Mouse (Mus musculus) limb, embryonic 13.5 days (tissue): ENCODE measurements around the gene Phldb3. TPM values are rescaled to one million over a fixed set of nuclear protein-coding genes. Genes with fewer than 3 reads are reported as not detected.

ENCODE experiments used
- ATAC-seq: fragments of 200-750 bp; cut with Nextera tagmentation; 2 replicates; pipeline ENCODE4 v1.8.0; 2017; ENCODE audit warnings: low read depth, moderate number of reproducible peaks, moderate TSS enrichment; ENCODE audit not compliant: low FRiP score
- H3K27ac ChIP-seq: fragments of 300-500 bp; sonication (generic); 2 replicates; pipeline ENCODE4 v1.5.1; 2015; ENCODE audit warnings: inconsistent platforms, mild to moderate bottlenecking, moderate library complexity
- H3K27me3 ChIP-seq: fragments of 300-500 bp; sonication (generic); 2 replicates; pipeline ENCODE4 v1.6.1; 2015; ENCODE audit warnings: mild to moderate bottlenecking, inconsistent platforms
- H3K36me3 ChIP-seq: fragments of 300-500 bp; sonication (generic); 2 replicates; pipeline ENCODE4 v1.6.1; 2015; ENCODE audit warnings: inconsistent platforms, mild to moderate bottlenecking, moderate library complexity
- H3K4me1 ChIP-seq: fragments of 300-500 bp; sonication (generic); 2 replicates; pipeline ENCODE4 v1.6.1; 2015; ENCODE audit warnings: inconsistent platforms
- H3K4me2 ChIP-seq: fragments of 300-500 bp; sonication (generic); replicated peaks from 2 replicates; pipeline ENCODE4 v1.6.1; 2015; ENCODE audit warnings: inconsistent platforms, mild to moderate bottlenecking, moderate library complexity
- H3K4me3 ChIP-seq: fragments of 300-500 bp; sonication (generic); 2 replicates; pipeline ENCODE4 v1.5.1; 2015; ENCODE audit warnings: moderate library complexity, mild to moderate bottlenecking, inconsistent platforms
- H3K9ac ChIP-seq: fragments of 300-500 bp; sonication (generic); 2 replicates; pipeline ENCODE4 v1.6.1; 2015; ENCODE audit warnings: mild to moderate bottlenecking, inconsistent platforms
- H3K9me3 ChIP-seq: fragments of 300-500 bp; sonication (generic); 2 replicates; pipeline ENCODE4 v1.6.1; 2016; ENCODE audit warnings: inconsistent platforms
- WGBS: fragments of 180-500 bp; shearing (Covaris S2); methylation state at CpG from one replicate; pipeline ENCODE4 v1.1.7; 2015; 5-methylcytosine and 5-hydroxymethylcytosine counted together
- polyA plus RNA-seq: library from polyadenylated mRNA; unstranded; fragments of >200 nt; fragmentation: Nextera tagmentation; extraction: Ambion mirVana; gene quantifications from 2 replicates; pipeline ENCODE4 v1.2.1, GENCODE M21; 2015

The Phldb3 gene
- polyA plus RNA-seq, 1 experiment from 2014 or later = 0.24 TPM

GRCm38 (mm10) chr7:24599211-24600067 lies 11.1 kb upstream of the Phldb3 start:
- ATAC-seq = no peak
- no peak overlapping the region for H3K4me3 ChIP-seq
- peaks cover 4% of the 10 kb centered on the region; the same call in 1 of the 2 replicates for H3K27me3 ChIP-seq
- H3K4me1 ChIP-seq = peaks cover 7% of the 10 kb centered on the region
- no peak overlapping the region for H3K9ac ChIP-seq
- H3K36me3 ChIP-seq = 0 out of 2 replicates have a peak, but pooled peaks cover 4% of the 10 kb centered on the region
- H3K9me3 ChIP-seq = no peaks in the 10 kb centered on the region
- WGBS = 74% methylated on average over 15 of the region's 15 CpGs
- no peak overlapping the region for H3K27ac ChIP-seq
- H3K4me2 ChIP-seq = no peak overlapping the region

DNA sequence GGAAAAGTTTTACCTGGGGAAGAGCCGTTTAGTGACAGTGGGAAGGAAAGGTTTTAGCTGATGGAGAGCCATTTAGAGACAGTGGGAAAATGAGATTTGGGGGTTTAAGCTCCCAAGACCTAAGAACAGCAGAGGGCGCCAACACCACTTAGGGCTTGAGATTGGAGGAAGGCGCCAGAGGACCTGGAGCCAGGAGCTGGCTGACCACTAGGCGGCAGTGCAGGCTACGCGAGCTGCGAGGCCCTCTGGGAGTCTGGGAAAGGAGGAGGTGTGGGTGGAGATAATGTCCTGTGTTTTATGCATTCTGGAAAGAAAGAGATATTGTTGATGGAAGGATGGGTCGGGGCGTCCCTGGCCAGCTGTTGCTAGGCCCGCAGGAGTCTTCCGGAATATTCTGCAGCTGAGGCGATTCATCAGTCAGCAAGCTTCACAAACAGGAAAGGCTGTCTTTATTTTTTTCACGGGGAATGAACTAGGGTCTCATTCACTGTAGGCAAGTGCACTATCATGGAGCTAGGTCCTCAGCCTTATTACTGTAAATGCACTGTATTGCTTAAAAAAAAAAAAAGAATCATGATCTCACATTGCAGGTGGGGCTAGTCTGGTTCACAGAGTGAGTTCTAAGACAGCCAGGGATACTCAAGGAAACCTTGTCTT lies 9.5 kb upstream of the Phldb3 start:
- Histone ChIP-seq H3K9me3 (no peaks in the 10 kb centered on the region), H3K4me3 (peak overlapping the region; percentile 7; the same call in 1 of the 2 replicates), H3K4me1 (no peaks in the 10 kb centered on the region), H3K9ac (no peak overlapping the region), H3K4me2 (peak overlapping the region; percentile 47), H3K27ac (no peak overlapping the region), H3K36me3 (0 out of 2 replicates have a peak, but pooled peaks cover 4% of the 10 kb centered on the region), H3K27me3 (no peaks in the 10 kb centered on the region)
- peak; percentile 87 for ATAC-seq
- 8% methylated on average over 13 of the region's 13 CpGs for WGBS

DNA sequence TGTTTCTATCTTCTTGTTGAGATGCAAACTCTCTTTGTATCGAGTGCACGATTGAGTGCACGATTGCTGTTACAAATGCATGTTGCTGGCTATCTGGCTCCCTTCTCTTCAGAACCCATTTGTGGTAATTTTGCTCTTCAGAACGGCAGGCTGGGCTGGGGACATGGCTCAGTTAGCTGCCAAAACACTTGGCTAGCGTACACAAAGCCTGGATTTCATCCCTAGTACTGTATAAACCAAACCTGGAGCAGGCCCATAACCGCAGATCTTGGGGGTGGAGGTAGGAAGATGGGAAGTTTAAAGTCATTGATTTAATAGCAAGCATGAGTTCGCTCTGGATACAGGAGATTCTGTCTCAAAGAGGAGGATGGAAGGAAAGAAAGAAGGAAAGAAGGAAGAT lies 5.0 kb upstream of the Phldb3 start:
- H3K27me3 ChIP-seq = peaks cover 24% of the 10 kb centered on the region
- H3K4me3 ChIP-seq = no peak overlapping the region
- no peak for ATAC-seq
- no peaks in the 10 kb centered on the region for H3K9me3 ChIP-seq
- no peak overlapping the region for H3K9ac ChIP-seq
- peaks cover 17% of the 10 kb centered on the region; the same call in 1 of the 2 replicates for H3K36me3 ChIP-seq
- no peak overlapping the region for H3K27ac ChIP-seq
- peaks cover 5% of the 10 kb centered on the region for H3K4me1 ChIP-seq
- H3K4me2 ChIP-seq = no peak overlapping the region
- 85% methylated on average over 7 of the region's 7 CpGs for WGBS

DNA sequence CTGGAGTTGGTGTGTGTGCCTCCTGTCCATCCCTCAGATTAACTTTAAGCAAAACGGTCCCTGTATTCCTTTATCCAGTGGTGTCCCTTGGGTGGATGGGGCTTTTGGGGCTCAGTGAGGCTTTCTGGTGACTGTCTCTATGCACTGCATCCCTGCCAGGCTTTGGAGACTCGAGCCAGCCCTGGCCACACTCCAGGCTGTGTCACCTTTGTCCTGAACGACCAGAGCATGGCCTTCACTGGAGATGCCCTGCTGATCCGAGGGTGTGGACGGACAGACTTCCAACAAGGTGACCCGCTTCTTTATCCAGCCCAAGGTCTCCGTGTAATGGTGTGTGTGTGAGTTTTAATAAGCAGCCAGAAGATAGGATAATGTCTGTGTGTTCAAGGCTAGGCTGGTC lies 4.5 kb upstream of the Phldb3 start:
- WGBS = 83% methylated on average over 7 of the region's 7 CpGs
- Histone ChIP-seq H3K27ac (no peak overlapping the region), H3K4me3 (no peak overlapping the region), H3K4me2 (no peak overlapping the region), H3K4me1 (peaks cover 10% of the 10 kb centered on the region), H3K9ac (no peak overlapping the region), H3K36me3 (peaks cover 17% of the 10 kb centered on the region; the same call in 1 of the 2 replicates), H3K9me3 (no peaks in the 10 kb centered on the region), H3K27me3 (peaks cover 29% of the 10 kb centered on the region)
- no peak for ATAC-seq

GRCm38 (mm10) chr7:24608017-24608416 lies 2.5 kb upstream of the Phldb3 start:
- H3K4me2 ChIP-seq = no peak overlapping the region
- ATAC-seq = peak; percentile 62; the same call in 1 of the 2 replicates
- 50% methylated on average over 6 of the region's 6 CpGs for WGBS
- peaks cover 17% of the 10 kb centered on the region; the same call in 1 of the 2 replicates for H3K36me3 ChIP-seq
- no peak overlapping the region for H3K4me3 ChIP-seq
- peaks cover 49% of the 10 kb centered on the region for H3K27me3 ChIP-seq
- H3K4me1 ChIP-seq = peaks cover 23% of the 10 kb centered on the region
- no peaks in the 10 kb centered on the region for H3K9me3 ChIP-seq
- H3K9ac ChIP-seq = no peak overlapping the region
- no peak overlapping the region for H3K27ac ChIP-seq

DNA sequence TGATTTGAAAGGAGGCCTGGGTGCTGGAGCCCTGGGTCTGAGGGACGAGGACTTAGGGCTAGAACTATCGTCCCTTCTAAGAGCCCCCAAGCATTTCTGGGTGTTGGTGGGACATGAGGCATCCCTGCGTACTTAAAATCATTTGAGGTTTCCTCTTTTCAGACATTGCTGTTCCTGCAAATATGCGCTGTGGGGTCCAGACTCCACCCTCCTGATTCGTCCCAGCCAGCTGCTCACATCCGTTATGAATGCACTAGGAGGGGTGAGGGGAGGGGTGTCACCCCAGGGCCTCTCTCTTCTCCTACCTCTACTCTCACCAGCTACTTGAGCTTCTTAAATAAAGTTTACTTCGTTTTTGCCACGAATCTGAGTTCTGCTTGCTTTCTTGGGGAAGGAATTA lies 2.0 kb upstream of the Phldb3 start:
- H3K9ac ChIP-seq = no peak overlapping the region
- no peak overlapping the region for H3K27ac ChIP-seq
- no peak overlapping the region for H3K4me3 ChIP-seq
- peaks cover 54% of the 10 kb centered on the region for H3K27me3 ChIP-seq
- no peak for ATAC-seq
- H3K36me3 ChIP-seq = peaks cover 17% of the 10 kb centered on the region; the same call in 1 of the 2 replicates
- WGBS = 71% methylated on average over 8 of the region's 8 CpGs
- H3K9me3 ChIP-seq = no peaks in the 10 kb centered on the region
- H3K4me1 ChIP-seq = peaks cover 23% of the 10 kb centered on the region
- H3K4me2 ChIP-seq = no peak overlapping the region

DNA sequence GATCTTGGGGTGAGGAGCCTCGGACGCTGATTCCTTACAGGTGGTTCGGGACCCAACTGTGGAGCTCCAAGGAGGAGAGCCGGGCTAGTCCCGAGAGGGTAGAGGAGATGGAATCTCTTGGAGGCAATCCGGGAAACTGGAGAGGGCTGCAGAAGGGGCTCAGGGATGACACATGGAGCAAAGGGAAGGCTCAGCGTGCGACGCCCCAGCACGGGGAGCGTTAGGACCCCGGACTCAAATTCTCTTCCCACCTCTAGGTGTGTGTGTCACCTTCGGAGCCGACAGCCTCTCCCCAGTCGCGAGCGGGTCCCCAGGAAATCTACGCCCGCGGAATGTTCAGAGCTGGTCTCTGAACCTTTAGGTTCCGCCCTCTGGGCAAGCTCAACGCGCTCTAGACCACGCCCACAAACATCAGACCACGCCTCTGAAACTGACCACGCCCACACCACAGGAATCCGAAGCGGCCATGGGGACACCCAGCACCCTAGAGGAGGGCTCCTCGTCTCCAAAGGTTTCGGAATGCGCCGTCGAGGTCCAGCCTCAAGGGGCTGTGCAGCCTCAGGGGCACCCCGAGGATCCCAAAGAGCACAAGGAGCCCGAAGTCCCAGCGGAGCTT lies 424 bp downstream of the Phldb3 start:
- peak overlapping the region; percentile 42 for H3K4me3 ChIP-seq
- H3K9ac ChIP-seq = peak overlapping the region; percentile 48
- peaks cover 68% of the 10 kb centered on the region for H3K27me3 ChIP-seq
- peaks cover 23% of the 10 kb centered on the region for H3K4me1 ChIP-seq
- peaks cover 13% of the 10 kb centered on the region; the same call in 1 of the 2 replicates for H3K36me3 ChIP-seq
- no peak overlapping the region for H3K27ac ChIP-seq
- H3K9me3 ChIP-seq = no peaks in the 10 kb centered on the region
- 0 out of 2 replicates have a peak, but pooled peaks have one; percentile 42 for ATAC-seq
- H3K4me2 ChIP-seq = peak overlapping the region; percentile 63
- WGBS = under 1% methylated on average over 36 of the region's 36 CpGs

DNA sequence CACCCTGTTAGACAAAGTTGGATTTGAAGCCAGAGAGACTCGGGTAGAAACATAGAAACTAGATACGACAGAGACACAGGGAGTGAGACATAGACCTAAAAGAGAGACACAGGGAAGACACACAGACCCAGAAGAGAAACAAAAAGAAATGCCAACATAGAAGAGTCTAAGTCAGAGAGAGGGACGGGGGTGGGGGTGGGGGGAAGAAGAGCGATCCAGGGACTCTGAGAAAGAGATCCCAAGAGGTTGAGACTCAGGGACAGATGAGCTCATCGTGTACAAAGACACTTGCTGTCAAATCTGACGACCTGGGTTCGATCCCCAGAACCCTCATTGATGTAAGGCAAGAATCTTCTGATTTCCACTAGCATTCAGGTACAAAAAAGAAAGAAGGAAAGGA lies 1.1 kb downstream of the Phldb3 start:
- Histone ChIP-seq H3K4me3 (peak overlapping the region; percentile 42), H3K4me1 (peaks cover 23% of the 10 kb centered on the region), H3K9ac (no peak overlapping the region), H3K36me3 (peaks cover 13% of the 10 kb centered on the region; the same call in 1 of the 2 replicates), H3K4me2 (peak overlapping the region; percentile 63), H3K9me3 (no peaks in the 10 kb centered on the region), H3K27ac (no peak overlapping the region), H3K27me3 (peaks cover 68% of the 10 kb centered on the region)
- no peak for ATAC-seq
- 15% methylated on average over 7 of the region's 7 CpGs for WGBS

DNA sequence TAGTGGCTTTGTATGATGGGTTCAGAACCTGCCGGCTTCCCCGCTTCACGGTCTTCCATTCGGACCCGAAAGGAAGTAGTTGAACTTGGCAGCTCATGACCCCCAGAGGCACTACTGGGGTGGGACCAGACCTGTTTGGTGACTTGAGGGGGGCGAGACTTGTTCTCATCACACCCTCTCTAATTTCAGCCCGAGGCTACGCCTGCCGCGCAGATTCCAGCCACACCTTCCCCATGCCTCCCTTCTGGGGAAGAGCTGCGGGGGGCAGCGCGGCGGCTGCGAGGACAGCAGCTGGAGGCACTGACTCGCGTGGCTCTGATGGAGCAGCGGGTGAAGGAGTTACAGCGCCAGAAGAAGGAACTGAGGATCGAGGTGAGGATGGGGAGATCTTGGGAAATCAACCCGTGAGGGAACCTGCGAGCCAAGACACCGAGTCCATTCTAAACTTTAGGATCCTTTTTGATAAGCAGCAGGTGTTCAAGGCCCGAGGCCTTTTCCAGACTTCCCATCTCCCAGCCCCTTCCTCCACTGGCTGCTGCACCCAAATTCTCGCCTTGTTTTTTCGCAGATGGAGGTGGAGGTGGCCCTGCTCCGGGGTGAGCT lies 1.8 kb downstream of the Phldb3 start:
- Histone ChIP-seq H3K27me3 (peaks cover 68% of the 10 kb centered on the region), H3K4me3 (peak overlapping the region; percentile 25), H3K27ac (no peak overlapping the region), H3K4me1 (peaks cover 23% of the 10 kb centered on the region), H3K4me2 (peak overlapping the region; percentile 52), H3K9me3 (no peaks in the 10 kb centered on the region), H3K9ac (no peak overlapping the region), H3K36me3 (peaks cover 9% of the 10 kb centered on the region; the same call in 1 of the 2 replicates)
- WGBS = 3% methylated on average over 27 of the region's 27 CpGs
- no peak for ATAC-seq

DNA sequence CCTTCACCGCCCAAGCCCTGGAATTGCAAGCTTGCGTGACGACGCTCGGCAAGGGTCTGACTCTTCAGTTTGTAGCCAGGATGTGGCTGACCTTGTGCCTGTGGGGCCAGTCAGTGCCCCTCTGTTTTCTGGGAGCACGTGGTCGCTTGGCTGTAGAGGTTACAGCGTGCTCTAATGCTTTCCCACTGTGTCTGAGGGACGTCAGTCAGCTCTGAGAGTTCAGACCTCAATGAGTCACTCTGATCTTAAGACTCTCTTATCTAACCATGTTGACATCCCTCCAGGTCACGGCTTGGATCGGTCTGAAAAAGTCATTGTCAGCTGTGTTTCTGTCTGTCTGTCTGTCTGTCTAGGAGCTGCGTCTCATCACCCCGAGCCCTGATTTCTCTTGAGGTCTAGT lies 4.3 kb downstream of the Phldb3 start:
- WGBS = 79% methylated on average over 13 of the region's 13 CpGs
- Histone ChIP-seq H3K9me3 (no peaks in the 10 kb centered on the region), H3K4me3 (no peak overlapping the region), H3K27ac (no peak overlapping the region), H3K27me3 (peaks cover 51% of the 10 kb centered on the region), H3K9ac (no peak overlapping the region), H3K4me2 (no peak overlapping the region), H3K4me1 (peaks cover 23% of the 10 kb centered on the region), H3K36me3 (no peaks in the 10 kb centered on the region)
- no peak for ATAC-seq

DNA sequence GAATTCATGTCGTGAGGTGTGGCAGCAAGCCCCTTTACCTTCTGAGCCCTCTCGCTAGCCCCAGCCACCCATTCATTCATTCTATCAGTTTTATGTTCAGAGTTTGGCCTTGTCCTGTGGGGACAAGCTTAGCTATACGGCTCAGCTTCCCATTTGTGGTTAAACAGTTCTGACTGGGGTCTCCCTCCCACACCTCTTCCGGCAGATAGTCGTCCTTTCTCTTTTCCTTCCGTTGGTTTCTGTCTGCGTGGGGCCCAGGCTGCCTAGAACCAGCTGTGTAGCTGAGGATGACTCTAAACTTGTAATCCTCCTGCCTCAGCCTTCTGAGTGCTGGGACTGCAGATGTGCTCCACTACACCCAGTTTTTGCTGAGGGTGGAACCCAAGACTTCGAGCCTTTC lies 7.2 kb downstream of the Phldb3 start:
- ATAC-seq = no peak
- 84% methylated on average over 8 of the region's 8 CpGs for WGBS

More for the DNA sequence above, 7.2 kb downstream of the Phldb3 start:
- Histone ChIP-seq H3K4me3 (no peak overlapping the region), H3K9ac (no peak overlapping the region), H3K4me2 (no peak overlapping the region), H3K27ac (no peak overlapping the region), H3K9me3 (peaks cover 5% of the 10 kb centered on the region; the same call in 1 of the 2 replicates), H3K4me1 (peaks cover under 1% of the 10 kb centered on the region), H3K27me3 (peaks cover 25% of the 10 kb centered on the region), H3K36me3 (peaks cover 5% of the 10 kb centered on the region; the same call in 1 of the 2 replicates)
